Mouse (Mus musculus): ENCODE measurements around the gene Gm20843.
"Not testable (repeated sequence)": the region's sequence is repeated elsewhere in the genome, so short reads cannot be mapped to it uniquely, and the experiment has no call there.

- TF ChIP-seq POLR2A (IDR thresholded peaks at IDR 0.05; ENCODE audit: low read depth, low read length); CTCF (conservative IDR thresholded peaks at IDR 0.05; ENCODE audit: insufficient read depth, insufficient read length, low read depth, low read length): not testable (repeated sequence)
Observed at GRCm38 (mm10) chrY:72247018-72247417, at the start of gene Gm20843.
